Mouse (Mus musculus) neural tube, embryonic 12.5 days (tissue): ENCODE measurements around the gene Gipr. TPM values are rescaled to one million over a fixed set of nuclear protein-coding genes. Genes with fewer than 3 reads are reported as not detected.
"Not testable (repeated sequence)": the region's sequence is repeated elsewhere in the genome, so short reads cannot be mapped to it uniquely, and the experiment has no call there.

ENCODE experiments used
- ATAC-seq: fragments of 200-750 bp; cut with Nextera tagmentation; 2 replicates; pipeline ENCODE4 v1.8.0; 2017; ENCODE audit warnings: low read depth, mild to moderate bottlenecking, moderate TSS enrichment, moderate library complexity; ENCODE audit not compliant: low FRiP score
- H3K27ac ChIP-seq: fragments of 300-500 bp; sonication (generic); 2 replicates; pipeline ENCODE4 v1.5.1; 2016
- H3K27me3 ChIP-seq: fragments of 300-500 bp; sonication (generic); replicated peaks from 2 replicates; pipeline ENCODE4 v1.6.1; 2016; ENCODE audit warnings: mild to moderate bottlenecking
- H3K36me3 ChIP-seq: fragments of 300-500 bp; sonication (generic); 2 replicates; pipeline ENCODE4 v1.6.1; 2016; ENCODE audit warnings: mild to moderate bottlenecking
- H3K4me1 ChIP-seq: fragments of 300-500 bp; sonication (generic); 2 replicates; pipeline ENCODE4 v1.6.1; 2016
- H3K4me2 ChIP-seq: fragments of 300-500 bp; sonication (generic); replicated peaks from 2 replicates; pipeline ENCODE4 v1.6.1; 2016; ENCODE audit warnings: mild to moderate bottlenecking
- H3K4me3 ChIP-seq: fragments of 300-500 bp; sonication (generic); 2 replicates; pipeline ENCODE4 v1.5.1; 2016
- H3K9ac ChIP-seq: fragments of 300-500 bp; sonication (generic); 2 replicates; pipeline ENCODE4 v1.6.1; 2016; ENCODE audit warnings: mild to moderate bottlenecking
- H3K9me3 ChIP-seq: fragments of 300-500 bp; sonication (generic); 2 replicates; pipeline ENCODE4 v1.6.1; 2016; ENCODE audit warnings: mild to moderate bottlenecking
- WGBS: fragments of 180-500 bp; shearing (Covaris S2); methylation state at CpG from one replicate; pipeline ENCODE4 v1.1.7; 2016; 5-methylcytosine and 5-hydroxymethylcytosine counted together
- polyA plus RNA-seq: library from polyadenylated mRNA; unstranded; fragments of >200 nt; fragmentation: Nextera tagmentation; extraction: Ambion mirVana; gene quantifications from 2 replicates; pipeline ENCODE4 v1.2.1, GENCODE M21; 2016

The Gipr gene
- polyA plus RNA-seq, 1 experiment from 2014 or later = 1.8 TPM

DNA sequence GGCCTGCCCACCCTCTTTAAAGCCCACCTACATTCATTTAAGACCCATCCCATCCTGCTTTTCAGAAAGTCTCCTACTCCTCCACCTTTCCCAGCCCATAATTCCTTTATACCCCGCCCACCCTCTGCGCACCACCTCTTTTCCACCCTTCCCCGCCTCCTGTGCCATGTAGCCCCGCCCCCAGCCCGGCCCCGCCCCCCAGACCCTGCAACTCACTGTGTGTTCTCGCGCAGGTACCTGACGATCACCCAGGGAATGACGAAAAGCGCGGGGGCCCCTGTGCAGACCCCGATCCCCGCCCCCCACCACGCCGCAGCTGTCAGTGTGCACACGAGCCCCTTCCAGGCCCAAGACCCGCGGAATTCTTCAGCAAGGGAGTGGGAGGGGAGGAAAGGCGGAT, 5.8 kb downstream of the Gipr start:
- Histone ChIP-seq H3K4me1 (peaks cover 34% of the 10 kb centered on the region), H3K36me3 (no peaks in the 10 kb centered on the region), H3K27ac (no peak overlapping the region), H3K4me3 (peak overlapping the region; percentile 33), H3K4me2 (peak overlapping the region; percentile 64), H3K9me3 (no peaks in the 10 kb centered on the region), H3K9ac (peak overlapping the region; percentile 45), H3K27me3 (peaks cover 36% of the 10 kb centered on the region)
- 2% methylated on average over 20 of the region's 20 CpGs for WGBS
- 0 out of 2 replicates have a peak, but pooled peaks have one; percentile 26 for ATAC-seq

DNA sequence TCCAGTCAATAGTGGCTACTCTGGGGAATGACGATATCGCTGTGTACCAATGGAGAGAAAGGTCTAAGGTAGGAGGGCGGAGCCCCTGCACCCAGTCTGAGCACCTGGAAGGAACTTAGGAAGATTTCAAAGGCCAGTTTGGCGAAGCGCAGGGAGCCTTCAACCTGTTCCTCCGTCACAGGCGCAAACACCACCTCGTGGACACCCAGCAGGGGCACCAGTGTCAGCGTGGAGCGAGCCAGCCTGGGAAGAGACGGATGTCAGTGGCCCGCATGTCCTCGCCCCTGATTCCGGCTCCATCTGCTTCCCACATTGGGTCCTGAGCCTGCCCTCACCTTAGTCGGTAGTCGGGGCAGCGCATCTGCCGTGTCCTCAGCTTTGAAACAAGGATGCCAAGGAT, 6.5 kb downstream of the Gipr start:
- Histone ChIP-seq H3K9me3 (no peaks in the 10 kb centered on the region), H3K9ac (no peak overlapping the region), H3K4me3 (no peak overlapping the region), H3K4me2 (peak overlapping the region; percentile 64), H3K36me3 (peaks cover 7% of the 10 kb centered on the region), H3K4me1 (peaks cover 29% of the 10 kb centered on the region), H3K27me3 (peaks cover 28% of the 10 kb centered on the region), H3K27ac (no peak overlapping the region)
- no peak for ATAC-seq
- WGBS = 12% methylated on average over 18 of the region's 18 CpGs

DNA sequence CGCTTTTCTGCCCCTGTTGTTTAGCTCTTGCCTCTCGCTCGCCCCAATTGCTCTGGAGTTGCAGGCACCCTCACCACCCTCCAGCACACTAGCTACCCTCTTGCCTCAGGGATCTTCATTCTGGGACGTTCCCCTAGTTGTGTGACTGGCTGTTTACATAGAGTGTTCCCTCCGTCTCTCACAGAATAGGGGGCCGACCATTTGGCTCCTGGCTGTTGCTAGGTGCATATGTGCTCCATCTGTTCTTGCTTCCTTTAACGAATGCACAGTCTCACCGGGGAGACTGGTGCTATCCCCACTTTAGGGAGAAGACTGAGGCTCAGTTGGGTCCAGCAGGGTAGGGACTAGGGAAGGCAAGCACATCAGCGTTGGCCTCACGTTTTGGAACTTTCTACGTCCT, 7.3 kb downstream of the Gipr start:
- no peak overlapping the region for H3K9ac ChIP-seq
- 66% methylated on average over 11 of the region's 11 CpGs for WGBS
- ATAC-seq = no peak

DNA sequence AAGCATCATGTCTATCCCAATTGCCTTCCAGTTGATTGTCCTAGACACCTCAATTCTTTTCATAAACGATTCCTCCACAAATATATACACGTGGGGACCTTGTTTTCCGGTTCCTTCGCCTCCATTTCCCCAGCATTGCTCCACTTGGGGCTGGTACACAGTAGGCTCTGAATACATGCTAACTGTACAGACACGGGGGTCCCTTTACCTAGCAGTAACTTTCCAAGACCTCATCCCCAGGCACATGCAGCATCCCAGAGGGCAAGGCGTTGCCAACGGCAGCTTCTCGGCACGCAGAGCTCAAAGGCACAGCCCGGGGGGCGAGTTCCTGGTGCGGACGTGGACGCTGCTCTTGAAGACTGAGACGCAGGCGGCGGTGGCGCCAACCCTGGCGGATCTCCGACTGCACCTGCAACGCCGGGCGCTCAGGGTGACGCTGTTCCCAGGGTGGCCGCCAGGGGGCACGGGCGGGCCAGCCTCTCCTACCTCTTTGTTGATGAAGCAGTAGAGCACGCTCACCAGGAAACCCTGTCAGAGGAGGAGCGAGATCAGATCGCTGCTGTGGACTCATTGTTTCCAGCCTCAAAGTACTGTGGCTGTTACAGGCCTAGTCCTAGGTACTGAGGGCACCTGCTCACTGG, 8.6 kb downstream of the Gipr start:
- Histone ChIP-seq H3K27me3 (peaks cover 18% of the 10 kb centered on the region), H3K9ac (peak overlapping the region; percentile 44; the same call in 1 of the 2 replicates), H3K4me2 (peak overlapping the region; percentile 51), H3K9me3 (no peaks in the 10 kb centered on the region), H3K4me1 (peaks cover 22% of the 10 kb centered on the region), H3K4me3 (peak overlapping the region; percentile 15; the same call in 1 of the 2 replicates), H3K36me3 (peaks cover 27% of the 10 kb centered on the region), H3K27ac (no peak overlapping the region)
- 7% methylated on average over 30 of the region's 30 CpGs for WGBS
- peak; percentile 87 for ATAC-seq

More for the DNA sequence above, 7.3 kb downstream of the Gipr start:
- H3K4me1 ChIP-seq = peaks cover 22% of the 10 kb centered on the region
- no peak overlapping the region for H3K4me3 ChIP-seq
- peaks cover 21% of the 10 kb centered on the region for H3K27me3 ChIP-seq
- H3K27ac ChIP-seq = no peak overlapping the region
- H3K9me3 ChIP-seq = no peaks in the 10 kb centered on the region
- no peak overlapping the region for H3K4me2 ChIP-seq
- peaks cover 14% of the 10 kb centered on the region for H3K36me3 ChIP-seq

DNA sequence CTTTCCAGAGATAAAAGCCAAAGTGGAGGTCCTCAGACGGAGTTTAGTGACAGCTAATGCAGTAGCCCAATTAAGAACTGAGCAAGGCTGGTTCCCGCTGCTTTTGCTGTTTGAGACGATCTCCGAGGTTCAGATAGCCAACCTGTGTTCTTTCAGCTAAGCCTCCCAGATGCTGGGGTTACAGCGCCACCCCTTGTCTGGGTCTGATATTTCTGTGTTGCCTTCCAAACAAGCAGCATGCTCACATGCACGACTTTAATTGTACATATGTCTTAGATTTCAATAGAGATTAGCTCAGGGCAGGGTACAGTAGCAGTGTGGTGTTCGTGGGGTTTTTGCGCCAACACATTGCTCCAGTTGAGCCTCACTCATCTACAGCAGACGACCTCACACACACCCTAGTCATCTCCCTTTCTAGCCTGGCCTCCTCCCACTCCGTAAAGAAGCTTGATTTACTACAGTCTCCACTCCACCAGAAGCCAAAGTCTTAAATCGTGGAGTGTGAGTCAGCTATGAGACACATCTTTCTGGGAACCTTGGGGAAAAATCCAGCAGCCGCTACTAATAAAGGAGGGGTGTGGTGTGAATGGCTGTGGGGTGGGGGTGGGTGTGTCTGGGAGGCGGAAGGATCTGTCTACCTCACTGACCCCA, 10.0 kb downstream of the Gipr start:
- no peaks in the 10 kb centered on the region for H3K9me3 ChIP-seq
- no peak overlapping the region for H3K4me3 ChIP-seq
- H3K4me1 ChIP-seq = peaks cover 23% of the 10 kb centered on the region
- H3K36me3 ChIP-seq = peaks cover 38% of the 10 kb centered on the region
- no peak overlapping the region for H3K9ac ChIP-seq
- peaks cover 18% of the 10 kb centered on the region for H3K27me3 ChIP-seq
- H3K27ac ChIP-seq = no peak overlapping the region
- no peak for ATAC-seq
- WGBS = 59% methylated on average over 13 of the region's 13 CpGs
- no peak overlapping the region for H3K4me2 ChIP-seq

DNA sequence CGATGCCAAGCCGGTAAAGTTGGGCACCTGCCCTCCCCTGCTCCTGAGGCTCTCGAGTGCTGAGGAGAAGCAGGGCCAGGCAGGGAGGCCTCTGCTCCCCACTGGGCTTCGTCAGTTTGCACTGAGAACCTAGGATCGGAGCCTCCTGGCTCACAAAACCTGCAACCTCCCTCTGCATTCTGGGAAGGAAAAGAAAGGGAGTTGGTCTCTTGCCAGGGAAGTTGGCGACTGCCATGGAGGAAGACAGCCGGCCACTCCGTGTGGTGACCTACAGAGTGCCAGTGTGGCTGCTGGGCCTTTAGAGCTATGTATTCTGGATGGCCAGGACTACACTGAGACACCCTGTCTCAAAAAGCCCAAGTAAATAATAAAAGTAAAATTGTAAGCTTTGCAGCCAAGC, 11.1 kb downstream of the Gipr start:
- WGBS = 87% methylated on average over 8 of the region's 8 CpGs
- peaks cover 38% of the 10 kb centered on the region for H3K36me3 ChIP-seq

DNA sequence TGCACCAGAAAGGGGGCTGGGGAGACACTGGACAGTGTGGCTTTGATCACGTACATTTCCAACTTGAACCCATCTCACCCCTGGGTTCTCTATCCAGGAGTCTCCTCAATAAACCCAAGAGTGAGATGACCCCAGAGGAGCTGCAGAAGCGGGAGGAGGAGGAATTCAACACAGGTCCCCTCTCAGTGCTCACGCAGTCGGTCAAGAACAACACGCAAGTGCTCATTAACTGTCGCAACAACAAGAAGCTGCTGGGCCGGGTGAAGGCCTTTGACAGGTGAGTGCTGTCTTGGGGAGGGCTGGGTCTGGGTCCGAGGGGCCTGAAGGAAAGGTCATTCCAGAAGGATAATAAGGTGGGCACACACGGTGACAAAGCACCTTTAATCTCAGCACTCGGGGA, 14.8 kb downstream of the Gipr start:
- H3K4me3 ChIP-seq, H3K9ac ChIP-seq, ATAC-seq, H3K27me3 ChIP-seq, H3K27ac ChIP-seq, H3K9me3 ChIP-seq: not testable (repeated sequence)
- Histone ChIP-seq H3K4me2 (peak overlapping the region; percentile 80), H3K4me1 (peaks cover 22% of the 10 kb centered on the region), H3K36me3 (peaks cover 46% of the 10 kb centered on the region)
- WGBS = 92% methylated on average over 10 of the region's 10 CpGs

More for the DNA sequence above, 11.1 kb downstream of the Gipr start:
- Histone ChIP-seq H3K9me3 (no peaks in the 10 kb centered on the region), H3K27ac (no peak overlapping the region), H3K4me2 (no peak overlapping the region), H3K4me3 (no peak overlapping the region), H3K9ac (no peak overlapping the region), H3K27me3 (peaks cover 8% of the 10 kb centered on the region), H3K4me1 (peaks cover 22% of the 10 kb centered on the region)
- ATAC-seq = no peak

DNA sequence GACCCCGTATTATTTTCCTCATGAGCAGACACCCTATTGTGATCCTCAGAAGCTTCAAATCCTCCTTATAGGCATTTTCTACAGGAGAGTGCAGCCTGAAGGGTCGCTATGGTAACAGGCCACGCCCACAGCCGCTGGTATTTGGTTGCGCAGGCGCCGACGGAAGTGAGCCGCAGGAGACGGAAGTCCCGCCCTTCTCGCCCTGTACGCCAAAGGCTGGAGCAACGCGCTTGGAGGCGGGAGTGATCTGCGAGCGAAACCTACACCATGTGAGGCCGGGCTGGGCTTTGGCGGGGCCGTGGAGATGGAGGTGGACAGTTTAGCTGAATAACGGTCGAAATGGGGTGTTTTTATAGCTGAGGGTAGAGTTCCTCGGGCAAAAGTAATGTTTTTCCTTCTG, 16.3 kb downstream of the Gipr start, which contains the start of gene Snrpd2:
Gene Snrpd2, plus strand, starts transcription at position 97 of the 400 bp plus-strand sequence.
- Histone ChIP-seq H3K9ac (peak within 1 kb of the TSS; percentile 62), H3K27ac (peak within 1 kb of the TSS; percentile 42; the same call in 1 of the 2 replicates), H3K4me1 (peaks cover 22% of the 10 kb centered on the region), H3K4me2 (peak within 1 kb of the TSS; percentile 80), H3K27me3 (no peaks in the 10 kb centered on the region), H3K36me3 (peaks cover 41% of the 10 kb centered on the region), H3K9me3 (no peaks in the 10 kb centered on the region), H3K4me3 (peak within 1 kb of the TSS; percentile 59)
- ATAC-seq = peak; percentile 94
- under 1% methylated on average over 24 of the region's 24 CpGs for WGBS

DNA sequence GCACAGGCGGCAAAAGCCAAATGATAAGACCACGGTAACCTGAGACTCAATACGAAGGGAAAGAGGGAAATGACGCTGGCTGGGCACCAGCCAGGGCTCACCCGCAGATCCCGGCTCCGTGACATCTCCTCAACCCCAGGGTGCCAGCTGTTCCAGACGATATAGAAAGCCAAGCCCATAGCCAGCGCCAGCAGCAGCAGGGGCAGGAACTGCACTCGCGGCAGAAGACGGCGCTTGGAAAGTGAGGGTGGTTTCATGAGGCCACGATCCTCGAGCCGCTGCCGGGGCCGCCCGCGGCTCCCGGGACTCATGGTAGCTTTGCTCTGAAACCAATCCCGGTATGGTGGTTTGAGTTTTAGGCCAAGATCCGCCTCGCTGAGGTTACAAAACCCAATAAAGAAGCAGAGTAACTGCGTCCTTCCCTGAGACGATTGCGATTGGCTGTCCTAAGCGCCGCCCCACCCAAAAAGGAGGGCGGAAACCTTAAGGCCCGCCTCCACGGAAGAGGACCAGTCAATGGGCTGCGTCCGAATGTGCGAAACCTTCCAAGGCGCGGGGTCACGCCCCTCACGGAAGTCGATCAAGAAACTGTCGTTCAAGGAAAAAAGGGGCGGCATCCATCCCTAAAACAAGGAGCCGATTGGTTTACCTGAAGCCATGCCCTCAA, 16.9 kb downstream of the Gipr start, which contains the start of gene Qpctl:
Gene Qpctl, minus strand, starts transcription at position 417 of the 667 bp plus-strand sequence.
- Histone ChIP-seq H3K27ac (peak within 1 kb of the TSS; percentile 42; the same call in 1 of the 2 replicates), H3K9ac (peak within 1 kb of the TSS; percentile 62), H3K9me3 (no peaks in the 10 kb centered on the region), H3K27me3 (no peaks in the 10 kb centered on the region), H3K36me3 (peaks cover 36% of the 10 kb centered on the region), H3K4me2 (peak within 1 kb of the TSS; percentile 80), H3K4me3 (peak within 1 kb of the TSS; percentile 59), H3K4me1 (peaks cover 22% of the 10 kb centered on the region)
- under 1% methylated on average over 43 of the region's 43 CpGs for WGBS
- peak; percentile 97 for ATAC-seq

DNA sequence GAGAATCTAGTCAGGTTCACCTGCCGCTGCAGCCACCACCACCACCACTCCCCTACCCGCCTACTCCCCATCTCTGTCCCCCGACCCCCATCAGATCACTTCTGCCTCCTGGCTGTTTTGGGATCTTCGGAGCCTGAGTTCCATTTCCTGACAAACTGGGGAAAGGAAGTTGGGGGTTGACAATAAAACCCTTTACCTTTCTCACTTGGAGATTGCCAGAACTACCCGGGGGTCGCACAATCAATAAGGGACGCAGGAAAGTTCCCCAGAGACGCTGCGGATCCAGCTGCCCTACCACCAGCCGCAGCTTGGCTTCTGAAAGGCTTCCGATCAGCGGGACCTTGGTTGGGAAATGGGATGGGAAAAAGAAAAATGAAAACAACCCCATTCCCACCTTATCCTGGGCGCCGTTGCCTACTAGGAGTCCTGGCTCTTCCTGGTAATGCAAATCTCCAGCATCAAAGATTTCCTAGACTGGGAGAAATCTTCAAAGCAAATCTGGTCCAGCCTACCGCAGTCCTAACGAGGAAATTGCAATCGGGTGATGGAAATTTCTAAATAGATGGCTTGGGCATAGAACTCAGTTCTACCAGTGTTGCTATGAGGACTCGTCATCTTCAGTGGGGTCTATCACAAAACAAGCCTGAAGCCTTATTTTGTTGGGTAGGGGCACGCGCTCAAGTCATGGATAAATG, 17.6 kb downstream of the Gipr start:
- H3K4me1 ChIP-seq = peaks cover 22% of the 10 kb centered on the region

DNA sequence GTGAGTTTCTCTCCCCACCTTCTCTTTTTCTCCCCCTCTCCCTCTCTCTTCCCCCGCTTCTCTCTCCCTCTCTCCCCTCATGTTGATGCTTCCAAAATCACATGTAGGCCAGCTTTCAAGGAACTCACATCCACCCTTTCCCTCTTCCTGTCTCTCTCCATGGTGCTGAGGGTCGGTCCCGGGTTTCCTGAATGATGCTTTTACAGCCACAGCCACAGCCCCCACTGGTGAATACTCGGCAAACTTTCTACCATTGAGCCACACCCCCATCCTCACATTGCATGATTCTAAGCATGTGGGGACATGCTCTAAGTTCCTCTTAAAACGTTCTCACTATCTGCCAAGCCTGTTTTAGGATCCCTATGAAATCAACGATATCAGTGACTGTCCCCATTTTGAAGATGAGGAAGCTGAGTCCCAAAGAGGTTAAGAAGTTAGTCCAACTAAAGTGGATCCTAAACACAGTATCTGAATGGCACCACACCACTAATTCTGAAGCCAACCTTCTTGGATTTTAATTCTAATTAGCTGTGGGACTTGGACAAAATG, 18.4 kb downstream of the Gipr start:
- no peak for ATAC-seq

More for the DNA sequence above, 17.6 kb downstream of the Gipr start:
- peak overlapping the region; percentile 59 for H3K4me3 ChIP-seq
- H3K27ac ChIP-seq = peak overlapping the region; percentile 42; the same call in 1 of the 2 replicates
- peaks cover 29% of the 10 kb centered on the region for H3K36me3 ChIP-seq
- no peaks in the 10 kb centered on the region for H3K9me3 ChIP-seq
- H3K9ac ChIP-seq = peak overlapping the region; percentile 61
- WGBS = 14% methylated on average over 20 of the region's 20 CpGs
- no peaks in the 10 kb centered on the region for H3K27me3 ChIP-seq
- ATAC-seq = no peak
- peak overlapping the region; percentile 80 for H3K4me2 ChIP-seq

More for the DNA sequence above, 18.4 kb downstream of the Gipr start:
- no peak overlapping the region for H3K9ac ChIP-seq
- H3K27ac ChIP-seq = no peak overlapping the region
- H3K9me3 ChIP-seq = no peaks in the 10 kb centered on the region
- peaks cover 22% of the 10 kb centered on the region for H3K36me3 ChIP-seq
- peaks cover 22% of the 10 kb centered on the region for H3K4me1 ChIP-seq
- peak overlapping the region; percentile 80 for H3K4me2 ChIP-seq
- WGBS = 59% methylated on average over 6 of the region's 6 CpGs
- H3K4me3 ChIP-seq = no peak overlapping the region
- no peaks in the 10 kb centered on the region for H3K27me3 ChIP-seq
